Mouse (Mus musculus): ENCODE results near the gene Ccdc125.

GRCm38 (mm10) chr13:100742831-100743230 is 73.3 kb downstream of the Ccdc125 start:
- TF ChIP-seq CTCF (IDR thresholded peaks at IDR 0.05; ENCODE audit: control insufficient read depth, insufficient read depth, insufficient replicate concordance, low read depth, low read length) (no peak), POLR2A (IDR thresholded peaks at IDR 0.05; ENCODE audit: control insufficient read depth, low read depth, low read length) (no peak)

Measured in testis, adult 2 months (tissue).